Mouse (Mus musculus) left cerebral cortex, adult 8-10 months (tissue): ENCODE results near the gene St6gal1. TPM values are rescaled to one million over a fixed set of nuclear protein-coding genes. Genes with fewer than 3 reads are reported as not detected.

Source experiments
- DNase-seq, 2 experiments: peaks; one replicate each; pipeline ENCODE4 v3.0.0; 2022; ENCODE audit warnings: low spot score in 2 of 2
- total RNA-seq, 4 experiments: library from RNA; stranded (reverse); gene quantifications; 2 replicates each; pipeline ENCODE4 v1.2.4; 2022

The St6gal1 gene
- total RNA-seq, 4 experiments from 2014 or later = 14.9 to 20.4 (median 17.1) TPM

- no peak for DNase-seq
Observed at GRCm38 (mm10) chr16:23250556-23251444, 26.3 kb downstream of the St6gal1 start.

- no peak for DNase-seq
Observed at GRCm38 (mm10) chr16:23251445-23251773, 26.9 kb downstream of the St6gal1 start.

DNA sequence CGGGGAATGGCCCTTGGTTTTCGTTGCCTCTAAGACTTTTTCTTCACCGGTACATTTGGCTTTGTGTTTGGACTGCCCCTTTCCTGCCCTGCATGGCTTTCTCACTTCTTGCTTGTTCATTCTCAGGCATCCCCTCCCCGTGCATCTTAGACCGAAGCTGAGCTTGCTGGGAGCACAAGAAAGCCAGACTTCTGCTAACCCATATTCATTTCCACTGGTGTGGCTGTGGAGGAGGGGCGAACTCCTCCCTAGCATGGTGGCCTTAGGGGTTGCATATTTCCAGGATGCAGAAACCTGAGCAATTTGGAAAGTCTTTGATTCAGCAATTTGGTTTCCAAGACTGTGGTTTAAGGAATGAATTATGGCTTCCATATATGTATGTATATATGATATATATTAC, 29.1 kb downstream of the St6gal1 start:
- no peak for DNase-seq

GRCm38 (mm10) chr16:23254062-23254461, 29.5 kb downstream of the St6gal1 start:
- no peak for DNase-seq

- no peak for DNase-seq
Observed at GRCm38 (mm10) chr16:23256638-23257037, 32.1 kb downstream of the St6gal1 start.

DNA sequence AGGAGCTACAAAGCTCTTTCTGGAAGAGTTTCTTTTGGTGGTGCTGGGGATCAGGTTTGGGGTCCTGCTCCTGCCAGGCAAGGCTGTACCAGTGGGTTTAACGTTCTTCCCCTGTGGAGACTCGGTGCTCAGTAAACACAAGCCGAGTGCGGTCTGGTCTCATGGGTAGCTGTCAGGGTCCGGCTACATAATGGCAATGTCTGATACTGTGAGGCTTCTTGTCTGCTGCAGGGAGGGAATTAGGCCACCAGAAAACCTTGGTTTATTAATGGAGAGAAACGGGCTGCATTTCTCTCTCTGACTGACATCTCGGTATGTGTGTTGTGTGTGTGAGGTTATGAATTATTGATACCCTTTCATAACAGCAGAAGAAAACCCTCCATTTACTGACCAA, 33.9 kb downstream of the St6gal1 start:
- DNase-seq = no peak

DNA sequence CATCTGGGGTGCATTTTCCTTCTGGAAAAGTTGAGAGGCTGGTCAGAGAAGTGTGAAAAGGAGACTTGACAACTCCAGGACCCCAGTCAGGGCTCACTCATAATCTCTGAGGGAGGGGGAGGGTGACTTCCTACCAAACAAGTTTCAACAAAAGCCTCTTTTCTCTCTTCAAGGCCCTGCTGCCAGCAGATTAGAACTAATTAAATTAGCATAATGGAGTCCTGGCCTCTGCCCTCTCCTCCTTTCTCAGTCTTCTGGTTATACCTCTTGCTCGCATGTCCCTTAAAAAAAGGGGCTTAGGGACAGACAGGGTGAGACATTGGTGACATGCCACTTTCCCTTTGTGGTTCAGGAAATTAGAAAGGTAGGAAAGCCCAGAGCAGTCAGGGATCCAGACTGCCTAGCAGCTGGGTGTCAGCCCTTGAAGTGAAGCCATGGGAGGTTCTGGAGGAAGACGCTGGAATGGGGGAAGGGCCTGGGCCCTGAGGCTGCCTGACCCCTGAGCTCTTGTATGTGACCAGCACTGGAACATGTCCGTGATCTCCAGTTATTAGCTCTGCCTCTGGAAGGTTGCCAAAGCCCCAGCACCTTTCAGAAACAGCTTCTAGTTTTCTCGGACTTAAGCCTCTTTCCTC, 34.4 kb downstream of the St6gal1 start:
- no peak for DNase-seq

DNA sequence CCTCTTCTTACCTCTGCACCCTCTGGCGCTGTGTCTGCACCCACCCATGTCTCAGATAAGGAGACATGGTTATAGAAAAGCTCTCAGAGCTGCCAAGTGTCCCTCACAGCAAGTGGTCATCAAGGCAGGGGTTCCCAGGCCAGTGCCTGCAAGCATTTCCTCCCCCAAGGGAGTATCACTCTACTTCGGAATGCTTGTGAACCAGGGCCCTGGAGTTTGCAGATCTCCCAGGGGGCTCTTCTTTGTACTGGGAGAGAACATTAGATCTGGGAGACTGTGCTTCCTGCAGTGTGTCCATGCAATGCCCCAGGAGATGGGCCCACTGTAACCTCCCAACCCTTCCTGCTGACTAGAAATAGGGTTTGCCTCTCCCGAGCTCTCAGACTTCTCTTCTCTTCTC, 35.0 kb downstream of the St6gal1 start:
- no peak for DNase-seq

DNA sequence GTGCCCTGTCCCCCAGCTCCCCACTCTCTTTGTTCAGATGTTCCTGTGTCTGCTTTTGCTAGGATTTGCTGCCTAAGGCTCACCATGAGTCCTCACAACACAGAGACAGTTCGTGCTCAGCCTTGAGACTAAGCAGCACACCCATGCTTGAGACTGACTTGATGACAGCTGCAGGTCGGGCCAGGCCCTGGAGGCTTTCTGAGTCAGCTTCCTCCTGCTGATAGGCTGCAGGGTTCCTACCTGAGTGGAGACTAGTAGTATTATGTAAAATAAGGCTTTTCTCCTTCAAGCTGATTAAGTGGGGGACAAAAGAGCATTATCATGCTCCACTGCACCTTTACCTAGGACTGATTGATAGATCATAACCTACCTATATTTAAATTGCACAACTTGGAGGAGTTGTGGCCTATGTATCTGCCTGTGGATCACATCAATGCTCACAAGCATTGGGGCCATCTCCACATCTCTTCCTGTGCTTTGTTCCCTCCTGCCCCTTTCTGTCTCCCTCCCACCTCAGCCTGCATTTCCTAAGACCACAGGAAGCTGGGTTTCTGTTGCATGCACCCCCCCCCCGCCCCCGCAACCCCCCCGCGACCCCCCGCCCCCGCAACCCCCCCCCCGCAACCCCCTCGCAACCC, 37.7 kb downstream of the St6gal1 start:
- DNase-seq = no peak

DNA sequence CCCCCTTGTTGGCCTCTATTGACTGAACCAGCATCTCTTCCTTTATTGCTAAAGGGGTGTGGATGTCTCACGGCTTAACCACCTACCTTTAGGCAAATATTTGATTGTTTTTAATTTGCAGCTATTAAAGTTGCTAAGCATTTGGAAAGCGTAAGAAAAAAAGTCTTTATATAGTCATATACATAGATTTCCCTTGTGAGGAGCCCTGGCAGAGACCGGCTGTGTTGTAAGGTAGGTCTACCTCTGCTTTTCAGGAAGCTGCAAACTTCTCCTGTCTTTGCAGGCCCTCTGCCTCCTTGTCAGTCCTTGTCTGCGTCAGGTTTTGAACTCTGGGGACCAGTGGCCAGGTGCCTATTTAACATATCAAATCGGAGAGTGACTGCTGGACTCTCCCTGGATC, 38.3 kb downstream of the St6gal1 start:
- DNase-seq = no peak

GRCm38 (mm10) chr16:23264999-23265398, 40.5 kb downstream of the St6gal1 start:
- DNase-seq = no peak

DNA sequence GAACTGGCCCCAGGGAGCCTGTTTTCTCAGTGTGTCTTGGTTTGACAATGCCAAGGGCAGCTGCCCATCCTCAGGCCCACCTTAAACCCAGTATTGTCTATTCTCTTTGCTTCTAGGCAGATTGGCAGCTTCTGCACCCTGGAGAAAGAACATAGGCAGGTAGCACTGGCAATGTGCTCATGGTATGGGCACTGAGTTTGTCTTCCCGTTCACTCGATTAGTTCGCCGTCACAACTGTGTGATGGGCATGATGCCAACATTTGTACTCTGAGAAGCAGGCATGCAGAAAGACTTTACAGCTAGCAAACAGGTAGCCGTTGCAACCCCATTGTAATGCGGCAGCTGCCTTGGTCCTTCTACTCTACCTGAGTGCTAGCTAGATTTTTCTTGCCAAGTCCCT, 40.9 kb downstream of the St6gal1 start:
- no peak for DNase-seq

GRCm38 (mm10) chr16:23266293-23266692, 41.8 kb downstream of the St6gal1 start:
- DNase-seq = no peak

DNA sequence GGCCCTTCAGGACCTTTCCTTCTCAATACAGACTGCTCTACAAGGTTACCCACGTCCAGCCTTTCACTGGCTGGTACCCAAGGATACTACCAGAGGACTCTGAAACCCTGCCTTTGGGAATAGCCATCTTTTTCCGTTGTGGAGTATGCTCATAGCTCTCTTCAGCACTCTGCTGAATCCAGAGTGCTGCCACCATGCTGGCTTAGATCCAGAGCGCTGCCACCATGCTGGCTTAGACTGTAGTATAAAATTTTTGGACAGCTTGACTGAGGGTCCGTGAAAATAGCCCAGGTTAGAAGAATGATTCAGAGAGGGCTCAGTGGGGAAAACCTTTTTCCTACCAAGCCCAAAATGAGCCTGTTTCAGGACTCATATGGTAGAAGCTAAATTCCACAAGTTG, 42.4 kb downstream of the St6gal1 start:
- no peak for DNase-seq

GRCm38 (mm10) chr16:23268231-23268630, 43.7 kb downstream of the St6gal1 start:
- no peak for DNase-seq

GRCm38 (mm10) chr16:23269056-23269983, 44.8 kb downstream of the St6gal1 start:
- DNase-seq = no peak

DNA sequence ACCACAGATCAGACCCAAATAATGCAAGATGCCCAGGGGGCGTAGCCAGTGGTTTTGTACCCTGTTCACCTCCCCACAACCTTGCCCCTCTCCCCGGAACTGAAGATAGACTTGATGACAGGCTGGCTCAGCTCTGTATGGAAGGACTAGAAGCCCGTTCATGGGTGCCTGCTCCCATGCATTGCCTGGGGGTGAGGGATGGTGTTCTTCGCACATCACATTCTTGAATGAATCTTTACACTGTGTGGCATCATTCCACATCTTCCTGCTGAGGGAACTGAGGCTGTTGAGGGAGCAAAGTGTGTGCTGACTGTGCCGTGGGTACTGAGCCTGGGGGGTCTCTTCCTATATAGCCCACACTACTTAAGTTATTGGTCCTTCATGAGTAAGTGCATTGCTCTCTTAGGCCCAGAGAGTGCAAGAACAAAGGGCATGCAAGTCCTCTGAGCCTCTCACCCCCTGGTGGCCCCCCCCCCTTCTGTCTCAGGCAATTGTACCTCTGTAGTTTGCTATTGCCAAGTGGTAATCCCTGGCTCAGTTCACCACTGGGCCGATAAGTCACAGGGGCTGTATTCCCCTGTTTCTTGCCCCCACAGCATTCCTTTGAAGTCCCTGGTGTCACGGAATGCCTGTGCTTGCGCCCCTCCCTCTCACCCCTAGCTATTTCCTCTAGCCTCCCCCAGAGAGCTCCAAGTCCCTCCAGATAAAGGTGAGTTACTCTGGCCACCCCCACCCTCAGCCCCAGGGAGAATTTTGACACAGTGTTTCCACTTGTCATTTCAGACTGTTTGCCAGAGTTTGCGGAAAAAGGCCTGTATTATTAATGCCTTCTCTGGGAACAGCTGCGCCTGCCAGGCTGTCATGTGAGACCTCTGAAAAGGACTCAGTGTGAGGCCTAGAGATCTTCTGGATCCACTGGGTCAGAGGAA, 45.7 kb downstream of the St6gal1 start:
- no peak for DNase-seq

DNA sequence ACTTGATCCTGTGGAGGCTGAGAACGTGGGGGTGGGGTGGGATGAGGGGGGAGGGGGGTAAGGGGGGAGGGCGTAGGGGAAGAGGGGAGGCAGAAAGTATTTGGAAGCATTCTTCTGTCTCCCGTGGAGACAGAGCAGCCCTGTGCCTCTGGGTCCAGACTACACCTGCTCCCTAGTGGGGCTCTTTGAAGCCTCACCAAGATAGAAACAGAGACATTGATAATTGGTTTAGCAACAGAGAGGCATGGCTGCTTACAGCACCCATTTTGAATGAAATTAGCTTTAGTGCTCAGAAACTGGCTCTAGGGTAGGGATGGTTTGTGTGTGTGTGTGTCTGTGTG, 46.3 kb downstream of the St6gal1 start:
- DNase-seq = no peak

DNA sequence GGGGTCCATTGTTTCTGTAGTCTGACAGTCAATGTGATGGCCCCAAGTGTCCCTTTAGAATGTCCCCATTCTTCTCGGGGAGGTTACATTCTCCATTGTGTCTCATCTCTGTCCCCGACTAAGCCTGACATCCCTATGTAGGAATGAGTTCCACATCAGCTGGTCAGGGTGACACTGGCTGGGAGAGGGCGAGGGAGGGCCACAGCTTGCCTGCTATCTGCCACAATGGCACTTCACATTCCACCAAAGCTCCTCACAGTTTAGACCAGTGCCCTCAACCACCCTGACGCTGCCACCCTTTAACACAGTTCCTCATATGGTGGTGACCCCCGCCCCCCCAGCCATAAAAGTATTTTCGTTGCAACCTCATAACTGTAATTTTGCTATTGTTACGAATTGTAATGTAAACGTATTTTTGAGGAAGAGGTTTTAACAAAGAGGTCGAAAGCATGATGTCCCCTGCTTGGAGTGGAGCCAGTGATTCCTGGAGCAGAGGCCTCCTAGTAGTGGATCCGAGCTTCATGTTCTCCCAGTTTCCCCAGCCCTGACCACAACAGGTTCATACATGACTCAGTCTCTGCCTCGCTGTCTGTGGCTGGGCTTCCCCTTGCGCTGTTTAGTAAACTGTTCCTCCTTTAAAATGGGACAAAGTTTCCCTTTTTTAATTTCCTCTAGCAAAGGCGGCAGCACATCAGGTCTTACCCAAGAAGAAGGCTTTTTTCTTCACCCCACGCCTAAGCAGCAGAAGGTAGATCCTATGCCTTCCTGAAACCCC, 47.4 kb downstream of the St6gal1 start:
- DNase-seq = no peak
